Mouse (Mus musculus): Measurements from ENCODE around the gene Wdr18.

The Wdr18 gene

GRCm38 (mm10) chr10:79927324-79928029 is 32.5 kb upstream of the Wdr18 start:
- DNase-seq (ENCODE audit: extremely low spot score, low spot score): peak; percentile 90

DNA sequence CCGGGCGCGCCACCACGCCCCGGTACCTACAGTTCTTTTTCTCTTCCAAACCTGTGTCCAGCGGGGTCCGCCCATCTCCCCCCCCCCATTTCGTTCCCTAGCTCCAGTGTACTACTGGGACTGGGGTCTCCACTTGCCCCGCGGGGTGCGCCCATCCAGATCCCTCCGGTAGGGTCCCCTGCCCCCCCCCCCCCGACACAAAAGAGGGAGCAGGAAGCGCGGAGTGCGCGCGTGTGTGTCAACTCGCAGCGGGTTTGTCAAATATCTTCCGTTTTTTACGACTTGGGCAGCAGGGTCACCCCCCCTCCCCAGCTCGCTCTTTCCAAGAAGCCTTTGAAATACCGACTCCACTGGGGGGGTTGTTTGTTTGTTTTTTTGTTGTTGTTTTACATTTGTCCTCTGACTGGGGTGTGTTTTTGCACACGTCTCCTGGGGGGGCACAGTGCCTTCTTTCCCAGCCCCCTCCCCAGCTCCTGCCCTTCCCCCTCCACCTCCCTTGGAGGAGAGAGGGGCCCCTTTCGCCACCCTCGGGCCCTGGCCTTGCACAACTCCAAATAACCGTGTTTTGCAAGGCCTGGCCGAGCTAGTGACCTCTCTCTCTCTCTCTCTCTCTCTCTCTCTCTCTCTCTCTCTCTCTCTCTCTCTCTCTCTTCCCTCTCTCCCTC is 31.8 kb upstream of the Wdr18 start:
- DNase-seq (ENCODE audit: extremely low spot score, low spot score): peak; percentile 72

- no peak for DNase-seq (ENCODE audit: extremely low spot score, low spot score)
Observed at GRCm38 (mm10) chr10:79928907-79929701, 30.8 kb upstream of the Wdr18 start.

DNA sequence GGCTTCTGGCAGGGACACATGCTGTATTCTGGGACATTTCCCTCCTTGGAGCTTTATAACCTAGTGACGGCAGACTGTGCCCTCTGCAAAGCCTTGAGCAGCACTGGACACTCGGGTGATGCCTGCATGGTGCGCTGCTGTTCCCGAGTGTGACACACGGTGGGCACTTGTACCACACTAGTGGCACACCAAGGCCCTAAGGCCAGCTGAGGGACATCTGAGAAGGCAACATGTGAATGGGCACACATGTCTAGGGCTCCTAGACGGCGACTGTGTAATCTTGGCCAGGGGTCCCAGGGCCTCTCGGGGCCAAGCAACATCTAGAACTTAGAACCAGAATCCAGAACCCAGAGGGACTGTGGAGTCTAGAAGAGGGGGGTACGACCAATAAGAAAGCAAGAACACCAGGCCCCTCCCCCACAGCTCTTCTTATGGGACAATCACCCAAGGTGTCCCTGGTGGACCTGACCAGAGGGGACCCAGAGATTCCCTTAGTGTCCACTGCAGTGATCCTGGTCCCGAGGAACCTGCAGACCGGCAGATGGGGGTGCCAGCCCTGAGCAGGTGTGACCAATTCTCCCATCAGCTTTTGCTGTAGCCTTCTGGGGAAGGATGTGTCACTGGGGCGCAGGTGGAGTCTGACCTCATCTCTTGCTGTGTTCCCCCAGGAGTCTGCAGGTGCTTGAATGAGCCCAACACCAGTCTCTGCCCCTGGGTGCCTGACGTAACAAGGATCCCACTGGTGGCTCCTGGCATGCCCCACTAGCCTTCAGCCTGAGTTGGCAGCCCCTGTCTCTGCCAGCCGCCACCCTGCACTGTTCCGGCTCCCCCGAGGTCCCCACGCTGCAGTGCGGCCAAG is 29.8 kb upstream of the Wdr18 start:
- no peak for DNase-seq (ENCODE audit: extremely low spot score, low spot score)

GRCm38 (mm10) chr10:79930826-79931186 is 29.1 kb upstream of the Wdr18 start:
- DNase-seq (ENCODE audit: extremely low spot score, low spot score): no peak

GRCm38 (mm10) chr10:79931797-79932196 is 28.2 kb upstream of the Wdr18 start:
- no peak for DNase-seq (ENCODE audit: extremely low spot score, low spot score)

DNA sequence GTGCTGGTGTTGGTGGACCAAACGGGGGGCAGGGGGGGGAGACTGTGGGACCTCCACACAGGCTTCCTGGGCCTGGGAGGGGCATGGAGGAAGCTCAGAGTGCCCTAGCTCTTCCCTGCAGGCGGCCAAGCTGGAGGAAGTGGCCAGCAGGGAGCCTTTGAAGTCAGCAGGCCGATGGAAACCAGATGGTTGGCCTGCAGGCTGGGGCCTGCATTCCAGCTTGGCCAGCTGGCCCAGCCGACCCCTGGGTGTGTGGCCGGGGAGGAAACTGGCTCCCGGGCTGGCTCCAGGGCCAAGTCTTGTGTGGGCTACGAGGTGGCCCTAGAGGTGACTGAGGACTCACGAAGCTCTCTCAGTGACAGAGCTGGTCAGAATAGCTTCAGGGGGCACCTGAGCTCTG is 27.2 kb upstream of the Wdr18 start:
- DNase-seq (ENCODE audit: extremely low spot score, low spot score): peak; percentile 81

GRCm38 (mm10) chr10:79933145-79933679 is 26.7 kb upstream of the Wdr18 start:
- no peak for DNase-seq (ENCODE audit: extremely low spot score, low spot score)

GRCm38 (mm10) chr10:79933861-79934260 is 26.1 kb upstream of the Wdr18 start:
- DNase-seq (ENCODE audit: extremely low spot score, low spot score): no peak

DNA sequence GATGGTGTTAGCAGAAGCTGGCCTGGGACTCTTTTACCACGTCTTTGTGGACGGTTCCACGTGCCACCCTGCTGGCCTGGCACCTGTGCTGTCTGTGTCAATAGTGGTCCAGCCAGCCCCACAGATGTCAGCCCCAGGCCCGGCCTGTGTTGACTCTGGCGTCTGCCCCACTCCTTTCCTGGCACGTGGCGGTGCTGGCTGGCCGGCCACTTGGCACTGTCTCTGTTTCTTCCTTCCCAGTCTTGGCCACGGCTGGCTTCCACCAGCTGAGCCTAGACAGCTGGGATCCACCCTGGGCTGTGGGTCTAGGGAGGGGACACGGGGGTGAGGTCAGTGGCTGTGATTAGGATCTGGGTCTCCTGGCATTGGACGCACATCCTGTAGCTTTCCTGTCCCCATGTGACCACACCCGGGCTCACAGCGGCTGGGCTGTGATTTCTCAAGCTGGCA is 25.7 kb upstream of the Wdr18 start:
- DNase-seq (ENCODE audit: extremely low spot score, low spot score): no peak

DNA sequence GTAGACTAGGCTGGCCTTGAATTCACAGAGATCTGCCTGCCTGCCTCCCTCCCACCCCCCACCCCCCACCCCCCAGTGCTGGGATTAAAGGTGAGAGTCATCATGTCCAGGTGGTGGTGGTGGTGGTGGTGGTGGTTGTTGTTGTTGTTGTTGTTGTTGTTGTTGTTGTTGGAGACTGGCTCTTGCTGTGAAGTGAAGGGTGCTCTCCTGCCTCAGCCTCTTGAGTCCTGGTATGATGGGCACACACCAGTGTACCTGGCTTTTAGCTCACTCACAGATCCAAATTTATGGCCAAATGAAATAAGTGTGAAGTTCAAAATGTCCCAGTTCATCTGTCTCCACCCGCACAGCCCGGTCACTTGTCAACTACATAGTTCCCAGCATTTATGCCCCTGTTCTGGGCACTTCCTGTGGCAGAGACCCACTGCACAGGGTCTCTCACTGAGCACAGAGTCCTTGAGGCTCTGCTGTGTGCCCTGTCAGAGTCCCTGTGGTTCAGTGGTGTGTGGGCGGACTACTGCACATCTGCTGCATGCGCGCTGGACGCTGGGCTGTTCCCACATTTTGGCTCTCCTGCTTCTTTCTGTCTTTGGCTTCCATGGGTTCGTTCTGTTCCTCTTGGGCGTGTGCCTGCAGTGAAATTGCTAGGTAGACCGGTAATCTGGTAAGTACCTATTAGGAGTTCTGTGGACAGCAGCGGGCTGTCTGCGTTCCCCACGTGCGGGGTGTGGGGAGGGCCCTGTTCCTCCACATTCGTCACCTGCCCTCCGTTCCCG is 25.0 kb upstream of the Wdr18 start:
- no peak for DNase-seq (ENCODE audit: extremely low spot score, low spot score)

DNA sequence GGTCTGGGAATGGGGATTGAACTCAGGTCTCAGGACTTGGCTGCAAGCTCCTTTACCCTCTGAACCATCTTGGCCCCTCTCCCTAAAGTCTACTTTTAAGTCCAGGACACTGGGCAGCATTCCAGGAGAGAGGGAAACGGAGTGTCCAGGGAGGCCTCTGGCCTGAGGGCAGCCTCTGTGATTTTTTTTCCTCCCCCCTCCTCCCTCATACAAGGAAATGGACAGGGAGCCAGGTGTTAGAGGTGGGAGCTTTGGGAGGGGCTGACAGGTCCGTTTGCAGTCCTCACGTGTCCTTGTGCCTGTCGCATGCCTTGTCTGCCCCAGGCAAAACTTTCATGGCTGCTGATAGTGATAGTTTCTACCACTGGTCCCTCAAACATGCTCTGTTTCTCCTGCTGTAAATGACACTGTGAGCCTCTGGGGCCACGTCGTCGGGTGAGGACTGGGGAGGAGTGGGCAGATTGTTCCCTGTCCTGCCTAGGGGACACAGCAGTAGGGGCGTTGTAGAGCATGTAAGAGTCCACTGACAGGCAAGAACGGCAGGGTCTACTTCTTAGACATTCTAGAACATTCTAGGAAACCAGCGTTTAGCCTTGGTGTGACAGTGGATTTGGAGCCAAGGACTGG is 23.6 kb upstream of the Wdr18 start:
- no peak for DNase-seq (ENCODE audit: extremely low spot score, low spot score)

DNA sequence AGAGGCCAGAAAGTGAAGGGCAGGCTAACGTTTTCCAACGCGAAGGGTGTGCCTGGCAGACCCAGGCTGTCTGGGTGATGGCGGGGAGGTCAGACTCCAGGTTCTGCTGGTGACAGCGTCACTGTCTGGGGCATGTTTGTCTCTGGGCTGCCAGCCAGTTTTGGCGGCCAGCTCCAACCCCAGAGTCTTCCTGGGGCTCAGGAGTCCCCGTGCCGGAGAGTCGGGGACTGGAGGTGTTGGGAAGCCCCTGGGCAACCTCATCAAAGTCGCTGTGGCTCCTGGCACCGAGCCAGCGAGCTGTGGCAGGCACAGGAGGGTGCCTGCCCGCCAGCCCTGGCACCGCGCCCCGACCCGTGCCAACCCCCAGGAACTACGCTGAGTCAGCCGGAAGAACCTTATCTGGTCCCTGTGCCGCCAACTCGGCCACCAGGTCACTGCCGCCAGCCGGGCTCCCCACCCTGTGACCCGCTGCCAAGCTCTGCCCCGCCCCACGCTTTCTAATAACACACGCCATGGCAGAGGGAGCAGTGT is 23.0 kb upstream of the Wdr18 start:
- DNase-seq (ENCODE audit: extremely low spot score, low spot score): no peak

- DNase-seq (ENCODE audit: extremely low spot score, low spot score): no peak
Observed at GRCm38 (mm10) chr10:79937775-79938526, 22.0 kb upstream of the Wdr18 start.

DNA sequence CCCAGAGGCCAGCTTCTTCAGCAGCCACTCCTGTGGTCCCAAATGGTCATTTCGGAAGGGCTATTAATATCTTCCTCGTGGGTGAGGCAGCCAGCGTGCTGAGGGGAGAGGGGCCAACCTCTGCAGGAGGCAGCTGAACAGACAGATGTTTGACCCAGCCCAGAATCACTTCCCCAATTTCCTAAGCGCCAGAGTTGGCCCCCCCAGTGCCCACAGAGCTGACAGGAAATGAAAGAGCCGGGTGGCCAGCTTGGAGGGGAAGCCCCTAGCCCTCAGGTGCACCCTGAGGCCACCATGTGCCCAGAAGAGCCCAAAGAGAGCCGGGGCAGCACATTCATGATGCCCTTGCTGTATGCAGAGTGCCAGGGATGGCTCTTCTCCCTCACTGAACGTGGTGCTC is 19.2 kb upstream of the Wdr18 start:
- DNase-seq (ENCODE audit: extremely low spot score, low spot score): no peak

DNA sequence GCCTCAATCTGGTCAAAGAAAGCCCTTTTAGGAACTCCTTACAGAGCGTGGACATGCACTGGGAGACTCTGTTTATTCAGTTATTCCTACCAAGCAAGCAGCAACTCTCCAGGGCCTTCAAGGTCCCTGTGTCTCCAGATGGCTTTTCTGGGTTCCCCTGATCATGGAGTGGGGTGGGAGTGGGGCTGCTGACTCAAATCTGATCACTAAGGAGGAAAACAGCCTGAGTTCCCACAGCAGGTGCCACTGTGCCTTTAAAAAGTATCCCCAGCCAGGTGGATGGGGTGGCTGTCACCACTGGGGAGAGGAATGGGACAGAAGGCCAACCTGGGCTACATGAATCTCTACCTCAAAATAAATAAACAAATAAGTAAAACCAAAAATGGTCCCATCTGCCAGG is 17.0 kb upstream of the Wdr18 start:
- no peak for DNase-seq (ENCODE audit: extremely low spot score, low spot score)

DNA sequence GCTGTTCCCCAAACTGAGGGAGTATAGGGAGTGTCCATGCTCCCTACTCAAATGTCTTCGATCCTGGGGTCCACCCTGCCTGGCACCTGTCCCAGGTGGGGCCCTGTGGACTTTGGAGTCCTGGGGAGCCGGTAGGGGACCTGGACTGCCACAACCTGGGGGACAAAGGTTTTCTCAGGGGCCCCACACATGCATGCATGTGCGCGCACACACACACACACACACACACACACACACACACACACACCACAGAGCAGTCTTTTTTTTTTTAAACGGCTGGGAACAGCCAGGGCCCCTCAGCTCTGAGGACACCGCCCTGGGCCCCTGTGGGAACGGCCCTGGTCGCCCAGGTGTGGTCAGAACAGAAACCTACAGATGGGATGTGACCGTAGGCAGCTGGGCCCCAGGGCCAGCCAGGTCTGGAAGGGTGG is 16.5 kb upstream of the Wdr18 start:
- no peak for DNase-seq (ENCODE audit: extremely low spot score, low spot score)

DNA sequence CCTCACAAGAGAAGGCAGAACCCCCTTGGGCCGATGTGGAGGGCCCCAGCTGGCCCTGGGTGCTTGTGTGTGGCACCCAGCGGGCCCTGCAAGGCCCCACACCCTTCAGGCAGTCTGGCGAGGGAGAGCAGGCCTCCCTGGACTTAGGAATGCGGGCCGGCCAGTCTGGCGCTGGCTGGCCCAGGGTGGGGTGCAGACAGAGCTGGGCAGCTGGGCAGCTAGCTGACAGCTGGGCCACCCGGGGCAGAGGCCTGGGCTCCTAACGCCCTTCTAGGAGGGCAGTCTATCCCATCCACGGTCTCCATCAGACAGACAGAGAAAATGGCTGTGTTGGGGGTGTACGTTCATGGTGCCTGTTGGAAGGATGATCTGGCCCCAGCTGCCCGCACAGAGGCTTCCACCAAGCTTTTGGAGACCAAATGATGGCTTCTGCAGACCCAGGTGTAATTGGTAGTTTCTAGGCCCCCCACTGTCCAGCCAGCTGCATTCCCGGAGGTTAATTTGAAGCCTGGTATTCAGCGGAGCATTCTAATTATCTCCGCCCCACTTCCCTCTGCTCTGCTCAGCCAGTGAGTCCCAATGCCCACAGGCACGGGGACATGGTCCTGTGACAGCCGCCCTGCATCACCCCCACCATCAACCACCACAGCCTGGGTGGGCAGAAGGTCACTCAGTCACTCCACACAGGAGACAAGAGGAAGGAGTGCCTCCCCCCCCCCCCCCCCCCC is 14.3 kb upstream of the Wdr18 start:
- DNase-seq (ENCODE audit: extremely low spot score, low spot score): peak; percentile 60
